Mouse (Mus musculus) megakaryocyte, embryonic 14.5 days (primary cell): ENCODE measurements around the gene Nr5a2.

Source experiments
- FLI1 ChIP-seq: IDR thresholded peaks from 2 replicates; pipeline ENCODE4 v1.6.1; 2012; ENCODE audit warnings: low read length, inconsistent platforms, mixed read lengths
- GATA1 ChIP-seq: IDR thresholded peaks from 3 replicates; pipeline ENCODE4 v1.6.1; 2012; ENCODE audit warnings: mixed read lengths, low read length, inconsistent platforms, borderline replicate concordance

- no peak for TF ChIP-seq GATA1
- TF ChIP-seq FLI1 = no peak
Observed at GRCm38 (mm10) chr1:136958185-136958584, 2.1 kb downstream of the Nr5a2 start.
